Mouse (Mus musculus): ENCODE results near the gene Zfp53. TPM values are rescaled to one million over a fixed set of nuclear protein-coding genes. Genes with fewer than 3 reads are reported as not detected.
"Not testable (repeated sequence)": the region's sequence is repeated elsewhere in the genome, so short reads cannot be mapped to it uniquely, and the experiment has no call there.

The Zfp53 gene
- polyA plus RNA-seq (2015; fragmentation: Nextera tagmentation; extraction: Ambion mirVana), result 11.4 and 12.3 TPM in 2 replicates

DNA sequence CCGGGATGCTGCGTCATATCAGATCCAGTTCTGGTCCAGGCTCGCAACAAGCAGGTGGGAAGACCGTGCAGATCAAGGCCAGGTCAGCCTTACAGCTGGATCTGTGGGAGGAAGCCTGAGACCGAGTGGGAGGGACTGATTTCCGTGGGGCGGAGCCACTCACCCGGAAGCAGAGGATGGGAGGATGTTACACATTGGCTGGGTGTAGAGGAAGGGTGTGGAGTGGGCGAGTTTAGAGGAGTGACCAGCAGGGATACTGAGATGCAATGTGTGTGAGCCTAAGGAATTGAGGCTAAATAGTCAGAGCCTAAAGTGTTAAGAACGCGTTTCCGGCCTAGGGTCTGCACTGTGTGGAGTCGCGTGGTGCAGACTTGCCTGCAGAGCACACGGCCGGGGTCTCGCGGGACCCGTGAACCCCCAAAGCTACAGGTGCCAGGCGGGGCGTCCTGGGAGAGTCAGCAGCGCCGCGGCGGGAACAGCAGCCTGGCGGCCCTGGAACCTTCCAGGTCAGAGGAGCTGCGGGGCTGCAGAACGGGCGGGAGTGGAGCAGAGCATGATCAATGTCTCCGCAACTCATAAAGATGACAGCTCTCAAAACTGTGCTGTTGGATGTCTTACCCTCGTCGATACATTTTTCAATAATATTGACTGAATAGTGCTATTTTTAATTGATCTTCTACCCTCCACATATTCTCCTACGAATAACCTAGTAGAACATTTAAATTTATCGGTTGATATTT, at the start of gene Zfp53:
TSS of gene Zfp53 (plus strand) at position 239 of the 740 bp plus-strand sequence.
- Histone ChIP-seq H3K4me3 (ENCODE audit: low read length) (peak within 1 kb of the TSS; percentile 94), H3K9me3 (ENCODE audit: low read length) (no peaks in the 10 kb centered on the region), H3K27me3 (ENCODE audit: insufficient read depth, low read length) (no peaks in the 10 kb centered on the region), H3K9ac (replicated peaks; ENCODE audit: low read length) (peak within 1 kb of the TSS; percentile 77), H3K4me2 (replicated peaks; ENCODE audit: low read depth, low read length) (peak within 1 kb of the TSS; percentile 54), H3K27ac (ENCODE audit: low read length) (peak within 1 kb of the TSS; percentile 88), H3K4me1 (ENCODE audit: insufficient read depth, low read length) (0 out of 2 replicates have a peak, but pooled peaks cover 13% of the 10 kb centered on the region), H3K36me3 (ENCODE audit: insufficient read depth, low read length) (peaks cover 2% of the 10 kb centered on the region; the same call in 1 of the 2 replicates)
- WGBS, result under 1% methylated on average over 34 of the region's 34 CpGs
- peak; percentile 100 for ATAC-seq (ENCODE audit: low FRiP score, low TSS enrichment)

DNA sequence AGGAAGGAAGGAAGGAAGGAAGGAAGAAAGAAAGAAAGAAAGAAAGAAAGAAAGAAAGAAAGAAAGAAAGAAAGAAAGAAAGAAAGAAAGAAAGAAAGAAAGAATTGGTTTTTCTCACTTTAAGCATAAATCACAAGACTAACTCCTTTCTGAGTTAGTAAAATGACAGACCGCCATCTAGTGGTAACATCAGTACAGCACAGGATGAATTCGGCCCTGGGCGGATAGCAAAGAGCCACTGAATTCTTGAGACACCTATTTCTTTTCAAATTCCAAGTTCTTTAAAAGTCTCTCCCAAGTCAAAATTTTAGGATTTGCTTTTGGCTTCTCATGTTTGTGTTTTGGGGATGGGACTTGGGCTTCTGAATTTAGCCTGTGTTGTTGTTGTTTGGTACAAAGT, 39.1 kb upstream of the Zfp53 start:
- whole genome bisulfite sequencing, result 0% methylated on average over 3 of the region's 3 CpGs
- peak; percentile 80 for ATAC-seq (ENCODE audit: low FRiP score, low TSS enrichment)
- peak overlapping the region; percentile 82 for H3K4me3 ChIP-seq (ENCODE audit: low read length)
- peak overlapping the region; percentile 99 for H3K27ac ChIP-seq (ENCODE audit: low read length)
- H3K27me3 ChIP-seq (ENCODE audit: insufficient read depth, low read length), result no peaks in the 10 kb centered on the region
- peaks cover 2% of the 10 kb centered on the region; the same call in 1 of the 2 replicates for H3K36me3 ChIP-seq (ENCODE audit: insufficient read depth, low read length)
- H3K9me3 ChIP-seq (ENCODE audit: low read length), result no peaks in the 10 kb centered on the region
- peak overlapping the region; percentile 65 for H3K4me2 ChIP-seq (replicated peaks; ENCODE audit: low read depth, low read length)
- peak overlapping the region; percentile 79 for H3K9ac ChIP-seq (replicated peaks; ENCODE audit: low read length)
- H3K4me1 ChIP-seq (ENCODE audit: insufficient read depth, low read length), result no peaks in the 10 kb centered on the region

DNA sequence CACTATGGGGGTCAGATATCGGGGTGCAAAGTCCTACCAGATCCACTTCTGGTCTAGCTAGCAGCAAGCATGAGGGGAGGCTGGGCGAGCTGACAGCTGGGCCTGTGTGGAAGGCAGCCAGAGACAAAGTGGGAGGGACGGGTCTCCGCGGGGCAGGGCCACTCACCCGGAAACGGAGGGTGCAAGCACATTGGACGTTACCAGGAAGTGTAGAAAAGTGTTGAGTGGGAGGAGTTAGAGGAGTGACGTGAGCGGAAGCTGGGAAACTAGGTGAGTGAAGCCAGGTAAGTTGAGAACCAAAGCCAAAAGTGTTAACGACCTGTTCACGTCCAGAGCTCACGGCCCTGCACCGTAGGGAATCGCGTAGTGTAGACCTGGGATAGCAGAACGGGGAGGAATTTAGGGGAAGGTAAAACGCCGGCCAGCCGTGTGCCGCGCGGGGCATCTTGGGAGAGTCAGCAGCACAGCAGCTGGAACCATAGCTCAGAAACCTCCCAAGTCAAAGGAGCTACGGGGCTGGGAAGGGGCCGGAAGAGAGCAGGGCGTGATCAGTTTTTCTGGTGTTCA, 38.6 kb upstream of the Zfp53 start, which contains the start of gene Zfp51:
TSS of gene Zfp51 (plus strand) at position 237 of the 567 bp plus-strand sequence.
- WGBS, result under 1% methylated on average over 26 of the region's 26 CpGs
- Histone ChIP-seq H3K27ac (ENCODE audit: low read length) (peak within 1 kb of the TSS; percentile 99), H3K27me3 (ENCODE audit: insufficient read depth, low read length) (no peaks in the 10 kb centered on the region), H3K4me1 (ENCODE audit: insufficient read depth, low read length) (no peaks in the 10 kb centered on the region), H3K9ac (replicated peaks; ENCODE audit: low read length) (peak within 1 kb of the TSS; percentile 79), H3K9me3 (ENCODE audit: low read length) (no peaks in the 10 kb centered on the region), H3K36me3 (ENCODE audit: insufficient read depth, low read length) (peaks cover 2% of the 10 kb centered on the region; the same call in 1 of the 2 replicates), H3K4me2 (replicated peaks; ENCODE audit: low read depth, low read length) (peak within 1 kb of the TSS; percentile 65), H3K4me3 (ENCODE audit: low read length) (peak within 1 kb of the TSS; percentile 82)
- peak; percentile 100 for ATAC-seq (ENCODE audit: low FRiP score, low TSS enrichment)

DNA sequence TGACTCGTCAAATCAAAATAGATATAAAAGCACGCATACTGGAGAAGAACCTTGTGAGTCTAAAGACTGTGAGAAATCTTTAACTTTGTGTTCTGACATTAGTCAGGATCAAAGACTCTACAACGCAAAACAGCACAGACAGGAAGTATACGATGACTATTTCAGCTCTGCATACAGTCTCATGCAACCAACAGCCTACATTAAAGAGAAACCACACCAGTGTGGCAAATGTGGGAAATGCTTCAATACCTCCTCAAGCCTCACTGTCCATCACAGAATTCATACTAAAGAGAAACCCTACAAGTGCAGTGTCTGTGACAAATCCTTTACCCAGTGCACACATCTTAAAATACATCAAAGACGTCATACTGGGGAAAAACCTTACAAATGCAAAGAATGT, 25.2 kb upstream of the Zfp53 start:
- H3K9me3 ChIP-seq (ENCODE audit: low read length), result no peaks in the 10 kb centered on the region
- no peak overlapping the region for H3K9ac ChIP-seq (replicated peaks; ENCODE audit: low read length)
- H3K27ac ChIP-seq (ENCODE audit: low read length), result no peak overlapping the region
- H3K4me3 ChIP-seq (ENCODE audit: low read length), result no peak overlapping the region
- no peaks in the 10 kb centered on the region for H3K27me3 ChIP-seq (ENCODE audit: insufficient read depth, low read length)
- peaks cover 26% of the 10 kb centered on the region for H3K36me3 ChIP-seq (ENCODE audit: insufficient read depth, low read length)
- H3K4me1 ChIP-seq (ENCODE audit: insufficient read depth, low read length), result no peaks in the 10 kb centered on the region
- H3K4me2 ChIP-seq (replicated peaks; ENCODE audit: low read depth, low read length), result no peak overlapping the region
- no peak for ATAC-seq (ENCODE audit: low FRiP score, low TSS enrichment)
- 90% methylated on average over 5 of the region's 5 CpGs for WGBS

DNA sequence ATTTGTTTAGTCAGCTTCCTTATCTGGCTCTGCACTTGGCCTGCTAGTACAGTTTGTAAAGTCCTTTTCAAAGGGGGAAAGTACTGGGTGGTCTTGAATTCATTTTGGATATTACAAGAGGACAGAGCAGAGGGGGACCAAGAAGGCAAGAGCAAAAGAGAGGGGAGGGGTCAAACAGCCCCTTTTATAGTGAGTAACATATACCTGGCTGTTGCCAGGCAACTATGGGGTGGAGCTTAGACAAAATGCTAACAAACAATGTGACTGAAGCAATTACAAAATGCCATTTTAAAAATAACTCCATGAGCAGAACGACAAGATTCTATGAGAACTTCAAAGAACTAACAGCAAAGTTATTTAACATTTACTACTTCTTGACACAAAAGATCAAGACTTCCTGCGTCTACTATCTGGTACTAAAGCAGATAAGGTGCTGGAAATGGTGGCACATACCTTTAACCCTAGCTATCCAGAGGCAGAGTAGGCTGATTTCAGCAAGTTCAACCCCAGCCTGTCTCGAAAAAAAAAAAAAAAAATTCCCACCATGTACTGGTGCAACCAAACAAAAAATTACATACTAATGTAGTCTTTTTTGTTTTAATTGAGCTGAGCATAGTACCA, 16.7 kb upstream of the Zfp53 start:
- 58% methylated on average over 3 of the region's 3 CpGs for WGBS
- no peak; the same call in 1 of the 2 replicates for ATAC-seq (ENCODE audit: low FRiP score, low TSS enrichment)
- peak overlapping the region; percentile 58 for H3K27ac ChIP-seq (ENCODE audit: low read length)

DNA sequence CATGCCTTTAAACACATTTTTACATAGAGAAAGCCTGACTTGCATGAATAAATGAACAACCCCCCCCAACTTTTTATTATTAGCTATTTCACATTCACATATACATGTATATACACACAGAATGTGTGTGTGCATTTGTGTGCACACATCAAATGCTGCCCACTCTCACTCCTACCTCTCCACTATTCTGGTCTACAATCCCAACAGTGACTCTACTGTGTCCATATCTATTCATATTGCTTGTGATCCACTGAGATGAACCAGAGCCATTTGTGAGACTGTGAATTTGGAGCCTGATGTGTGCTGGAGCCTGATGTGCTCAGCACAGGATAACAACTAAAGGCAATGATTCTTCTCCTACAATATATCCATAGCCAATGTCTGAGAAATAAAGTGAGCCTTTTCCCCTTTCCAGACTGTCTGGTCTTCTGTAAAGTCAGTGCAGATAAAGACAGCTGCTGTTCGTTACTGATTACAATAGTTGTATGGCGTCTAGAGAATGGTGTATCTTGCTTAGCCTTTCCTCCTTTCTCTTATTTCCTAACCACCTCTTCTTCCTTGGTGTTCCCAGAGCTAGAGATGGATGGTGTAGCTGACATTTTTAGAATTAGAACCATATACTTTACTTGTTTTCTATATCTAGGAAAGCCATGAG, 16.0 kb upstream of the Zfp53 start:
- H3K9ac ChIP-seq (replicated peaks; ENCODE audit: low read length), result no peak overlapping the region
- WGBS, result 69% methylated on average over 2 of the region's 2 CpGs
- peak overlapping the region; percentile 38 for H3K4me2 ChIP-seq (replicated peaks; ENCODE audit: low read depth, low read length)
- no peaks in the 10 kb centered on the region for H3K36me3 ChIP-seq (ENCODE audit: insufficient read depth, low read length)
- no peak overlapping the region for H3K4me3 ChIP-seq (ENCODE audit: low read length)
- H3K27me3 ChIP-seq (ENCODE audit: insufficient read depth, low read length), result no peaks in the 10 kb centered on the region
- no peak for ATAC-seq (ENCODE audit: low FRiP score, low TSS enrichment)
- H3K9me3 ChIP-seq (ENCODE audit: low read length), result no peaks in the 10 kb centered on the region
- peaks cover 19% of the 10 kb centered on the region for H3K4me1 ChIP-seq (ENCODE audit: insufficient read depth, low read length)
- H3K27ac ChIP-seq (ENCODE audit: low read length), result peak overlapping the region; percentile 80

More for the DNA sequence above, 16.7 kb upstream of the Zfp53 start:
- no peak overlapping the region for H3K4me2 ChIP-seq (replicated peaks; ENCODE audit: low read depth, low read length)
- H3K4me1 ChIP-seq (ENCODE audit: insufficient read depth, low read length), result peaks cover 19% of the 10 kb centered on the region
- H3K9ac ChIP-seq (replicated peaks; ENCODE audit: low read length), result no peak overlapping the region
- no peak overlapping the region for H3K4me3 ChIP-seq (ENCODE audit: low read length)
- H3K36me3 ChIP-seq (ENCODE audit: insufficient read depth, low read length), result no peaks in the 10 kb centered on the region
- no peaks in the 10 kb centered on the region for H3K27me3 ChIP-seq (ENCODE audit: insufficient read depth, low read length)
- no peaks in the 10 kb centered on the region for H3K9me3 ChIP-seq (ENCODE audit: low read length)

DNA sequence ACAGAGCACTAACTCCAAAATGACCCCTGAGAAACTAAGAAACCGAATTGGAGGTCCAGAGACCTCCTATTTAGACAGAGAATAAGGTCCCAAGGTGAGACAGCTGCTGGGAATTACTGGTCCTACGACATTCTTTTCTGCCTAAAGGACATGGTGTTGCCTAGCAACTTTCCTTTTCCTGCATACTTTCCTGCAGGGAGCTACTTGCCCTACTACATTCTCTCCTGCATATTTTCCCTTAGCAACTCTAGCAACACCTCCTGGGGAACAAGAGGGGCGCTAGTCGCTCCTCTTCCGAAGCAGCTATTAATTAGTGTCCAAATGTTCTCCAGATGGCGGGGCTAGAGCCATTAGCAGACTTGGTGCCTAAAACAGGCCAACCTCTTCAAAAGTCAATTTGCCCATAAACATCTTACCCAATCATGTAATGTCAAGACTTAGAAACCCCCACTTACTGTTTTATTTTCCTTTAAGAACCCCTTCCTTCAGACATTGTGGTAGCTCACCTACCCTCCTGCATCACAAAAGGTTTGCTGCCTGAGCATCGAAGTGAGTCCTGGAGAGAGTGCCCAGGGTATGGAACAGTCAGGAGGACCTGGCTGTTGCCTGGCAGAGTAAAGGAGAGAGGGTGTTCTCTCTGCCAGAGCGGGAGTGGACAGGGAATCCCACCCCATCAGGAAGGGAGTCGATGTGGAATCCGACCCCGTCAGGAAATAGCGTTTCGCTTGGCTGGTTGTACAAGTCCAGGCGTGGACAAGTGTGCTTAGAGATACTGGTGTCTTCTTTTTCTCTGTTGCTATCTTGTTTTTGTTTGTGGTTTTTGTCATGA, 15.2 kb upstream of the Zfp53 start:
- H3K36me3 ChIP-seq (ENCODE audit: insufficient read depth, low read length), result no peaks in the 10 kb centered on the region
- 5% methylated on average over 14 of the region's 14 CpGs for WGBS
- peak overlapping the region; percentile 31; the same call in 1 of the 2 replicates for H3K9ac ChIP-seq (replicated peaks; ENCODE audit: low read length)
- H3K9me3 ChIP-seq (ENCODE audit: low read length), result no peaks in the 10 kb centered on the region
- 0 out of 2 replicates have a peak overlapping the region, but pooled peaks have one; percentile 15 for H3K4me3 ChIP-seq (ENCODE audit: low read length)
- H3K4me1 ChIP-seq (ENCODE audit: insufficient read depth, low read length), result peaks cover 19% of the 10 kb centered on the region
- ATAC-seq (ENCODE audit: low FRiP score, low TSS enrichment), result peak; percentile 97
- peak overlapping the region; percentile 38 for H3K4me2 ChIP-seq (replicated peaks; ENCODE audit: low read depth, low read length)
- H3K27me3 ChIP-seq (ENCODE audit: insufficient read depth, low read length), result no peaks in the 10 kb centered on the region
- peak overlapping the region; percentile 80 for H3K27ac ChIP-seq (ENCODE audit: low read length)

DNA sequence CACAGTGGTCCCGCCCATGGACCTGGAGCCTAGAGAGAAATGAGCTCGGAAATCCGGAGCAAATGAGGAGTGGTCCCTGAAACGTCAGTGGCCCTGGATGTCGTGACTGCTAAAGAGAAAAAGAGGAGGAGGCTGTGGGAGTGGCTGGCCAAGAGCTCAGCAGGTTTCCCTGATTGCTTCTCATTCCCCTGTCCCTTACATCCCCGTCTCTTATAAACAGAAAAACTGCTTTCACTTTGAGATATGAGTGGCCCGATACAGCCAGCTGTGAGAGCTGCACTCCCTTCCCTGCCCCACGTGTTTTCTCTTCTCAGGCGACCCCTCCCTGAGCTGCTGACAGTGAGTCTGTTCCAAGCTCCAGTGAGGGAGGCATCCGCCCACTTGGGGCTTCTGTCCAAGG, 14.1 kb upstream of the Zfp53 start:
- H3K36me3 ChIP-seq (ENCODE audit: insufficient read depth, low read length); H3K4me3 ChIP-seq (ENCODE audit: low read length); H3K9me3 ChIP-seq (ENCODE audit: low read length); H3K27ac ChIP-seq (ENCODE audit: low read length); H3K9ac ChIP-seq (replicated peaks; ENCODE audit: low read length); ATAC-seq (ENCODE audit: low FRiP score, low TSS enrichment); H3K27me3 ChIP-seq (ENCODE audit: insufficient read depth, low read length): not testable (repeated sequence)
- 4% methylated on average over 8 of the region's 10 CpGs for WGBS
- H3K4me2 ChIP-seq (replicated peaks; ENCODE audit: low read depth, low read length), result peak overlapping the region; percentile 34
- H3K4me1 ChIP-seq (ENCODE audit: insufficient read depth, low read length), result peaks cover 19% of the 10 kb centered on the region

DNA sequence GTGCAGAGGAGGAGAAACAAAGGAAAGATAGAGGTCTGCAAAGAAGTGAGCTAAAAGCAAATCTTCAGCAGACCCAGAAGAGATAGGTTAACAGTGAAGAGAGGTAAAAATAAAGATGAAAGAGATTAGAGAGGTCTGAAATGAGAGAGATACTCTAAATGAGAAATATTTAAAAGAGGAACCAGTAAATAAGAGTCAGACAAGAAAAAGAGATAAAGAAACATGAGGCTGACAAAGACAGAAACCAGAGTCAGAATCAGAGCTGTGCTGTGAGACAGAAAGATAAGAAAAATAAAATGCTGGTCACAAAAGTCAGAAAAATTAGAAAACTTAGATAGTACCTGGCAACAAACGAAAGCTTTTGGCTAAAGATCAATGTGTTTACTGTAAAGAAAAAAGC, 13.5 kb upstream of the Zfp53 start:
- not testable (repeated sequence) for H3K36me3 ChIP-seq (ENCODE audit: insufficient read depth, low read length); H3K9ac ChIP-seq (replicated peaks; ENCODE audit: low read length); H3K27me3 ChIP-seq (ENCODE audit: insufficient read depth, low read length); H3K4me2 ChIP-seq (replicated peaks; ENCODE audit: low read depth, low read length); ATAC-seq (ENCODE audit: low FRiP score, low TSS enrichment); H3K9me3 ChIP-seq (ENCODE audit: low read length); H3K27ac ChIP-seq (ENCODE audit: low read length); H3K4me3 ChIP-seq (ENCODE audit: low read length)
- 58% methylated on average over 1 of the region's 1 CpGs for WGBS
- peaks cover 19% of the 10 kb centered on the region for H3K4me1 ChIP-seq (ENCODE audit: insufficient read depth, low read length)
